Mouse (Mus musculus) CH12.LX (cell line): ENCODE measurements around the gene Gm12216. TPM values are rescaled to one million over a fixed set of nuclear protein-coding genes. Genes with fewer than 3 reads are reported as not detected.

Experiments
- DNase-seq: peaks from one replicate; pipeline ENCODE4 v3.0.0-alpha.2; 2013; ENCODE audit errors: extremely low read depth
- H3K27ac ChIP-seq: 2 replicates; pipeline ENCODE4 v1.5.1; 2012; ENCODE audit warnings: low read depth, mild to moderate bottlenecking, control low read depth, moderate library complexity; ENCODE audit not compliant: insufficient read depth
- H3K27me3 ChIP-seq: replicated peaks from 2 replicates; pipeline ENCODE3; 2012; ENCODE audit warnings: inconsistent platforms
- H3K36me3 ChIP-seq, 2 experiments: replicated peaks in 1 of 2; 2 replicates each; pipeline versions ENCODE3 to v1.6.1; 2012; ENCODE audit warnings: inconsistent platforms in 1 of 2, low read length in 1 of 2, mild to moderate bottlenecking in 1 of 2, mixed read lengths in 1 of 2, moderate library complexity in 1 of 2; ENCODE audit not compliant: control insufficient read depth in 1 of 2, insufficient read depth in 1 of 2
- H3K4me1 ChIP-seq, 2 experiments: 2 replicates each; pipeline ENCODE4 v1.6.1; 2012; ENCODE audit warnings: inconsistent platforms in 1 of 2, moderate library complexity in 1 of 2; ENCODE audit not compliant: insufficient read depth in 2 of 2, control insufficient read depth in 1 of 2
- H3K4me2 ChIP-seq: 2 replicates; pipeline ENCODE4 v1.6.1; 2012; ENCODE audit warnings: low read depth, mild to moderate bottlenecking, control low read depth; ENCODE audit not compliant: poor library complexity, insufficient read depth, severe bottlenecking
- H3K4me3 ChIP-seq, 3 experiments: fragments of 150-350 bp in 1 of 3; sonication (generic) in 1 of 3; replicated peaks in 1 of 3; 2 replicates each; pipeline versions ENCODE3 to v1.5.1; 2011 to 2012; ENCODE audit warnings: low read depth in 2 of 3, low read length in 2 of 3, mild to moderate bottlenecking in 2 of 3, moderate library complexity in 2 of 3, control low read depth in 1 of 3, improper control_type of control experiment in 1 of 3, inconsistent platforms in 1 of 3, mixed read lengths in 1 of 3; ENCODE audit not compliant: poor library complexity in 1 of 3
- H3K79me2 ChIP-seq: replicated peaks from 2 replicates; pipeline ENCODE4 v1.6.1; 2012; ENCODE audit warnings: mild to moderate bottlenecking, moderate library complexity; ENCODE audit not compliant: control insufficient read depth, poor library complexity, insufficient read depth, severe bottlenecking; ENCODE audit errors: extremely low read depth
- H3K9ac ChIP-seq: 2 replicates; pipeline ENCODE4 v1.6.1; 2012; ENCODE audit warnings: low read depth, mild to moderate bottlenecking, control low read depth, moderate library complexity; ENCODE audit not compliant: insufficient read depth
- H3K9me3 ChIP-seq: replicated peaks from 2 replicates; pipeline ENCODE3; 2012; ENCODE audit warnings: low read length, inconsistent platforms, mixed read lengths
- CHD1 ChIP-seq: IDR thresholded peaks from 2 replicates; pipeline ENCODE4 v1.6.1; 2012; ENCODE audit warnings: low read depth, low read length, improper control_type of control experiment, inconsistent platforms
- EP300 ChIP-seq: IDR thresholded peaks from 2 replicates; pipeline ENCODE4 v1.6.1; 2011; ENCODE audit warnings: low read length, improper control_type of control experiment
- ETS1 ChIP-seq: conservative IDR thresholded peaks from 2 replicates; pipeline ENCODE4 v1.6.1; 2012; ENCODE audit warnings: low read depth, mild to moderate bottlenecking, inconsistent platforms, low read length, improper control_type of control experiment, moderate library complexity
- HCFC1 ChIP-seq: IDR thresholded peaks from 2 replicates; pipeline ENCODE4 v1.6.1; 2012; ENCODE audit warnings: low read depth, mild to moderate bottlenecking, inconsistent platforms, low read length, improper control_type of control experiment
- IRF4 ChIP-seq: IDR thresholded peaks from 2 replicates; pipeline ENCODE4 v1.6.1; 2014; ENCODE audit warnings: low read depth, mild to moderate bottlenecking, inconsistent platforms, low read length, improper control_type of control experiment
- JUN ChIP-seq: IDR thresholded peaks from 2 replicates; pipeline ENCODE4 v1.6.1; 2011; ENCODE audit warnings: low read depth, mild to moderate bottlenecking, low read length, improper control_type of control experiment, moderate library complexity; ENCODE audit not compliant: insufficient read depth
- KAT2A ChIP-seq: IDR thresholded peaks from 2 replicates; pipeline ENCODE4 v1.6.1; 2012; ENCODE audit warnings: low read length, improper control_type of control experiment, inconsistent platforms; ENCODE audit not compliant: insufficient replicate concordance
- MAX ChIP-seq: IDR thresholded peaks from 2 replicates; pipeline ENCODE4 v1.6.1; 2011; ENCODE audit warnings: low read length, improper control_type of control experiment
- MAZ ChIP-seq: IDR thresholded peaks from 2 replicates; pipeline ENCODE4 v1.6.1; 2012; ENCODE audit warnings: low read depth, mild to moderate bottlenecking, inconsistent platforms, low read length, improper control_type of control experiment, moderate library complexity
- MEF2A ChIP-seq: IDR thresholded peaks from 2 replicates; pipeline ENCODE4 v1.6.1; 2014; ENCODE audit warnings: low read depth, mild to moderate bottlenecking, inconsistent platforms, low read length, improper control_type of control experiment, borderline replicate concordance
- MXI1 ChIP-seq: IDR thresholded peaks from 2 replicates; pipeline ENCODE4 v1.6.1; 2011; ENCODE audit warnings: mild to moderate bottlenecking, low read depth, low read length, improper control_type of control experiment
- NELFE ChIP-seq: IDR thresholded peaks from 2 replicates; pipeline ENCODE4 v1.6.1; 2011; ENCODE audit warnings: low read depth, low read length, improper control_type of control experiment
- NRF1 ChIP-seq: IDR thresholded peaks from 2 replicates; pipeline ENCODE4 v1.6.1; 2014; ENCODE audit warnings: low read depth, mild to moderate bottlenecking, inconsistent platforms, low read length, improper control_type of control experiment, moderate library complexity
- PAX5 ChIP-seq: IDR thresholded peaks from 2 replicates; pipeline ENCODE4 v1.6.1; 2012; ENCODE audit warnings: low read length, inconsistent platforms, mixed read lengths
- POLR2A ChIP-seq: IDR thresholded peaks from 2 replicates; pipeline ENCODE4 v1.6.1; 2011; ENCODE audit warnings: low read depth, mild to moderate bottlenecking, improper control_type of control experiment, low read length
- POLR2AphosphoS2 ChIP-seq: IDR thresholded peaks from 2 replicates; pipeline ENCODE4 v1.6.1; 2011; ENCODE audit warnings: low read depth, low read length, improper control_type of control experiment
- RAD21 ChIP-seq: IDR thresholded peaks from 2 replicates; pipeline ENCODE4 v1.6.1; 2011; ENCODE audit warnings: low read depth, mild to moderate bottlenecking, low read length, improper control_type of control experiment, moderate library complexity
- RCOR1 ChIP-seq: conservative IDR thresholded peaks from 2 replicates; pipeline ENCODE4 v1.6.1; 2012; ENCODE audit warnings: low read depth, mild to moderate bottlenecking, inconsistent platforms, low read length, improper control_type of control experiment
- SIN3A ChIP-seq: IDR thresholded peaks from 2 replicates; pipeline ENCODE4 v1.6.1; 2012; ENCODE audit warnings: low read length, improper control_type of control experiment, inconsistent platforms
- TBP ChIP-seq: conservative IDR thresholded peaks from 2 replicates; pipeline ENCODE4 v1.6.1; 2011; ENCODE audit warnings: low read depth, low read length, improper control_type of control experiment
- TCF12 ChIP-seq: IDR thresholded peaks from 2 replicates; pipeline ENCODE4 v1.6.1; 2014; ENCODE audit warnings: low read depth, mild to moderate bottlenecking, inconsistent platforms, low read length, improper control_type of control experiment
- UBTF ChIP-seq: IDR thresholded peaks from 2 replicates; pipeline ENCODE4 v1.6.1; 2012; ENCODE audit warnings: low read depth, mild to moderate bottlenecking, inconsistent platforms, low read length, improper control_type of control experiment, moderate library complexity
- ZC3H11A ChIP-seq: IDR thresholded peaks from 2 replicates; pipeline ENCODE4 v1.6.1; 2012; ENCODE audit warnings: low read depth, mild to moderate bottlenecking, inconsistent platforms, low read length, improper control_type of control experiment
- ZKSCAN1 ChIP-seq: IDR thresholded peaks from 2 replicates; pipeline ENCODE4 v1.6.1; 2012; ENCODE audit warnings: low read depth, inconsistent platforms, low read length, improper control_type of control experiment, borderline replicate concordance
- ZMIZ1 ChIP-seq: IDR thresholded peaks from 2 replicates; pipeline ENCODE4 v1.6.1; 2012; ENCODE audit warnings: low read depth, mild to moderate bottlenecking, inconsistent platforms, low read length, improper control_type of control experiment
- ZNF384 ChIP-seq: IDR thresholded peaks from 2 replicates; pipeline ENCODE4 v1.6.1; 2012; ENCODE audit warnings: low read depth, low read length, improper control_type of control experiment, inconsistent platforms
- dilution Hi-C: fragments of 300-500 bp; cut with MboI; formaldehyde crosslinking; loops from 2 replicates; pipeline ENCODE4 v1.14.3; 2020; ENCODE audit warnings: low sequenced_read_pairs; ENCODE audit not compliant: extremely low pct_unique_long_range_greater_than_20kb, extremely low pct_ligation_motif_present
- in situ Hi-C: fragments of 300-500 bp; cut with MboI; formaldehyde crosslinking; loops from 3 replicates; pipeline ENCODE4 v1.14.3; 2019; ENCODE audit warnings: low sequenced_read_pairs, low pct_ligation_motif_present, low pct_unique_long_range_greater_than_20kb, mixed read lengths
- polyA plus RNA-seq: library from polyadenylated mRNA; unstranded; fragments of >175 nt; gene quantifications from 2 replicates; pipeline ENCODE4 v1.2.1, GENCODE M21; 2012; ENCODE audit warnings: low read depth; ENCODE audit not compliant: insufficient read length
- total RNA-seq, 2 experiments: library from RNA; depleted of rRNA; stranded (reverse); fragments of 300-350 nt in 1 of 2; fragments of >200 nt in 1 of 2; gene quantifications; 2 replicates each; pipeline ENCODE4 v1.2.3; 2012 to 2014

The Gm12216 gene
- total and polyA plus RNA-seq, 3 experiments = 0.56 to 2.7 (median 0.77) TPM

DNA sequence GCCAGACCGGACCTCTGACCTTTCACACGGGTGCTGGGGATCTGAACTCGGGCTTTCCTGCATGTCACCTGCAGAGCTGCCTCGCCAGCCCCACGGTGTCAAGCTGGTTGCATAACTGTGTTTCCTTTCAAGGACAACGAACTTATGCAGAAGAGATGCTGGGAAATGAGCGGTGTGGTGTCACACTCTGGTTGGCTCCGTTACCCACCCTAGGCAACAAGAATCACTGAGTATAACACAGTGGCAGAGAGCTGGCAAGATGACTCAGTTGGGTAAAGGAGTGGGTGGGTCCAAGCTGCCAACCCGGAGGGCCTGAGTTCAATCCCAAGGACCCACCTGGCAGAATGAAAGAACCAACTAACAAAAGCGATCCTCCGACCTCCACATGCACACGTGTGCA, 17.5 kb downstream of the Gm12216 start:
- no peak for TF ChIP-seq MAZ
- TF ChIP-seq NRF1 = no peak
- no peak for TF ChIP-seq UBTF
- no peak for TF ChIP-seq TBP
- TF ChIP-seq RCOR1 = no peak
- TF ChIP-seq ZNF384 = no peak
- TF ChIP-seq PAX5 = no peak
- TF ChIP-seq TCF12 = no peak
- TF ChIP-seq CHD1 = no peak
- no peak for TF ChIP-seq ZC3H11A
- no peak for TF ChIP-seq ZKSCAN1
- no peak for TF ChIP-seq MAX
- no peak for TF ChIP-seq JUN
- TF ChIP-seq SIN3A = no peak
- no peak for TF ChIP-seq POLR2AphosphoS2
- TF ChIP-seq MEF2A = no peak
- TF ChIP-seq POLR2A = no peak
- no peak overlapping the region for H3K27ac ChIP-seq
- no peak for DNase-seq
- dilution Hi-C loops (no loop called here), in situ Hi-C loops (loop anchor here (5.0 kb wide), 1 partner anchor 79 kb away; no protein-coding TSS in a partner anchor)
- no peaks in the 10 kb centered on the region for H3K9me3 ChIP-seq
- H3K9ac ChIP-seq = no peak overlapping the region
- H3K36me3 ChIP-seq = no peaks in the 10 kb centered on the region
- H3K27me3 ChIP-seq = no peaks in the 10 kb centered on the region
- H3K4me3 ChIP-seq = no peak overlapping the region
- H3K79me2 ChIP-seq = no peaks in the 10 kb centered on the region
- no peak overlapping the region for H3K4me2 ChIP-seq
- peaks cover 33 to 76% of the 10 kb centered on the region in 2 experiments for H3K4me1 ChIP-seq

DNA sequence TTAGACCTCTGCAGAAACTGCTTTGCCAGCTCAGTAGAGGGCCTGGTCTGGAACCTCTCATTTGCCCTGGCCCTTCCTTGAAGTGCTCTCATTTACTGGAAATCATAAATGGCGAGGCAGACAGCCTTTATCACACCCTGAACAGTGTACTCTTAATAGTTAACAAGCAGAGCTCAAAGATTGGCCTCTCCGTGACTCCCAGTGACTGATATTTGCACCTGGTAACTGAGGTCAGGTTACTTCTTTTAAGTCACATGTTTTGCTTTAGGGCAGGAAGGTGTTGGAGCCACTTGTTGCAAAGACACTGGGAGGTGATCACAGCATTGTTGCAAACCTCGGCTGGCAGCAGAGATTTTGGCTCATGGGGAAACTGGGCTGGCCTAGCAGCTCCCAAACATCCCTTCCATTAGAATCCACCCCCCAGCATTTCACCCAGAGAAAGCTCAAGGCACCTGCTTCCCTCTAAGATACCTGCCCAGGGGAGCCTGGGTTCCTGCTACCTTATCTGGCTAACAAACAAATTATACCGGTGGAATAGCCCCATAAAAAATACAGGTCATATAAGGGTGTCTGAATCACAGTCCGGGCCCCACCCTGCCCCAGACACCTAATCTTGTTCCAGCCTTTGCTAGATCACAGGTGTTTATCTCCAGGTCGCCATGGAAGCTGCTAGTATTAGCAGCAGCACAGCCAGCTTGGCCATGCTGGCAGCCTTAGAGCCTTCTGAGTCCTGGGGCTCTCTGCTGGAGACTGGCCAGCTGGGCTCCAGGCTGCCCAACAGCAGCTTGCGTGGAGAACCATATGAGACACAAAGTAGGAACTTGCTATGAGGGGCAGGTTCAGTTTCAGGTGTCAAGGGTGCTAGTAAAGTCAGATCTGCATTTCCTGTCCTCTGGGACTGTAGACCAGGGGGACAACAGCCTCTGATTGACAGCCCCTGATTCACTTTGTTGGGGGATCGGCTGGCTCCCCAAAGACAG, 19.1 kb downstream of the Gm12216 start:
- in situ Hi-C loops = loop anchor here (5.0 kb wide), 1 partner anchor 78 kb away; no protein-coding TSS in a partner anchor
- H3K9me3 ChIP-seq = no peaks in the 10 kb centered on the region
- H3K9ac ChIP-seq = 0 out of 2 replicates have a peak overlapping the region, but pooled peaks have one; percentile 6
- peak overlapping the region; percentile 30 for H3K27ac ChIP-seq
- peak; percentile 39 for DNase-seq
- H3K36me3 ChIP-seq = no peaks in the 10 kb centered on the region
- no peak overlapping the region for H3K4me3 ChIP-seq
- H3K27me3 ChIP-seq = no peaks in the 10 kb centered on the region
- peaks cover 42 to 81% of the 10 kb centered on the region in 2 experiments for H3K4me1 ChIP-seq
- H3K79me2 ChIP-seq = no peaks in the 10 kb centered on the region
- TF ChIP-seq IRF4 = peak; percentile 60; the same call in 1 of the 2 replicates
- peak; percentile 55; the same call in 1 of the 2 replicates for TF ChIP-seq TCF12
- no peak for TF ChIP-seq RAD21
- peak; percentile 25; the same call in 1 of the 2 replicates for TF ChIP-seq ETS1
- TF ChIP-seq MXI1 = 0 out of 2 replicates have a peak, but pooled peaks have one; percentile 1
- peak; percentile 34; the same call in 1 of the 2 replicates for TF ChIP-seq ZMIZ1
- 0 out of 2 replicates have a peak, but pooled peaks have one; percentile 23 for TF ChIP-seq EP300
- no peak for TF ChIP-seq KAT2A
- TF ChIP-seq NELFE = 0 out of 2 replicates have a peak, but pooled peaks have one; percentile 28
- TF ChIP-seq HCFC1 = 0 out of 2 replicates have a peak, but pooled peaks have one; percentile 9
- TF ChIP-seq, all 38 proteins: peak for 8
- no peak overlapping the region for H3K4me2 ChIP-seq
- dilution Hi-C loops = no loop called here
